Mouse (Mus musculus) ovary, postnatal 14 days (tissue): Measurements from ENCODE around the gene Mtfr2.

Source experiments
- DNase-seq: peaks from one replicate; pipeline ENCODE4 v3.0.0; 2022; ENCODE audit warnings: low spot score

Gene Mtfr2

DNA sequence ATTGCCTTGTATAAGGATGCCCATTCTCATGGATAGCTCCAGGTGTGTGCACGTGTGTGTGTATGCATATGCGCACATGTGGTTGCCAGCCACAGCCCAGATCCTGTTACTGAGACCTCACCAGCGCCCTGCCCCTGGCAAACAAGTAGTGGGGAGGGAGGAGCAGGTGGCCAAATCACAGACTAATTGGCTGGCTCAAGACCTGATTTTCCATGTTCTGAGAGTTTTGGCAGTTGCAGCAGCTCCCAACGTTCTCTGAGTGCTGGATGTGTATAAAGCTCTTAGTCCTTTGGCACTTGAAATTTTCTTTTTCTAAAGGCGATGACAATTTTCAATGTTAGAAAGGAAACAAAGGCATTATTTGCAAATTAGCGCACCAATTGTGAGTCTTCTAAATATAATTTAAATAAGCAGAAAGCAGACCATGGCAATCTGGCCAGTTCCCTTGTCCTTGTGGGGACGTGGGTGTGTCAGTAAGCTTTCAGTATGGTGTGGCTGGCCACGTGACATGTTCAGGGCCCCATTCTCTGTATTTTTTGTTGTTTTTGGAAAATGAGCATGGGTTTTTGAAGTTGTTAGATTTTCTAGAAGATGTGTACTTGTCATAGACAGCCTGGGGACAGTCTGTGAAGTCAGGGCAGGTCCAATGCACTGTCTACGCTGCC, 31.6 kb downstream of the Mtfr2 start:
- DNase-seq = no peak

DNA sequence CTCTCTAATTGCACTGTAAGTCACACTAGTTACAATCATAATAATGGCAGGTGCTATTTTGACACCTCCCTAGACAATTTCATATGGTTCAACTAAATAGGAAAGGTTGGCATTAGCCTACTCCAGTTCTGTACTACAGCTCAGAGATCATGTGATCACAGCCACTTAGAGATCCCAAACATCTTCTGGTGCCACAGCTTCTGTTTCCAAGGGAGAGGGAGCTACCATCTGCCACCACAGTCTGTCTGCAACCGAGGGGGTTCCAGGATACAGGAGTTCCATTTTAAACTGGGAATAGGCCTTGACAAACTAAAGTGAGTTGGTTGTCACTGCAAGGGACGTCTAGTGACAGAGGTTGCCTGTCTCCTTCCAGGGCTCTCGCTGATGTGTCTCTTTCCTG, 33.2 kb downstream of the Mtfr2 start:
- DNase-seq = no peak

DNA sequence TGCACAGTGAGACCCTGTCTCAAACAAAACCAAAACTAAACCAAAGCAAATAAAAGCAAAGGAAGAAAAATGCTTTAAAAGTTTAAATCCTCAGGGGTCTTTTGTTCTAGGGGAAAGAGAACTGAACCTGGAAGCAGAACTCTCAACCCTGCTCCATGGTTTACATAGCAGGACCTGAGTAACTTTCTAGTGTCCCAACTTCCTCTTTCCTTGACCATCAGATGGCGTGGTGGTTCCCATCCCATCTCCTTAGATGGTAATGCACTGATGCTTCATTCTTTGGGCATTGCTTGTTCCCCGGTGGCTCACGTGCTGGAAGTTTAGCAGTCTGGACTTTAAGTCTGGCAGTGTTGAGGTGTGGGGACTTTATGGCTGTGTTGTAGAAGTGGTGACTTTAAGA, 33.8 kb downstream of the Mtfr2 start:
- no peak for DNase-seq

DNA sequence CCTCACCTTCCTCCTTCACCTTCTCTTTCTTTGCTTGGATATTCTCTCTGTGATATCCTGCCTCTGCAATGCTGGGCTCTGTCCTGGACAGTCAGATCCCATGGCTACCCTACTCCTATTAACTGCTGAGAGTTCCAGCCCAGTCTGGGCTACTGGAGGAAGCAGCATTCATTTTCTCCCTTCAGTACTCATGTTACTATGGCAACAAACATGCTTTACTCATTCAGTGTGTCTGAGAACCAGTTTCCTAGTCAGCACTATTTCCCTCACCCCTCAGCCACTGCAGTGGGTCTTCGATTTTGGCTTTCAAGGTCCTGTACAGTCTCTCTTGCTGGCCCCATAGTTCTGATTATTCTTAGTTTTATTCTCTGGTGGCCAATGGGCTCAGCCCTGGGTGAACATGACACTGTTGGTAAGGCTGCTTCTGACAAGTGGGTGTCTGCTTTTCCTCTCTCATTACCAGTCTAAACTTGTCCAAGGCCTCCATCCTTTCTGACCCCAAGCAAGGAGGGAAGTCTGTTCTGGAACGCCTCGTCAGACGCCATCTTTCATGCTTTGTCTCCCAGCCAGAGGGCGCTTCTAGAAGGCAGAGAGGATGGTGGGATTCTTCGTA, 35.3 kb downstream of the Mtfr2 start:
- no peak for DNase-seq

DNA sequence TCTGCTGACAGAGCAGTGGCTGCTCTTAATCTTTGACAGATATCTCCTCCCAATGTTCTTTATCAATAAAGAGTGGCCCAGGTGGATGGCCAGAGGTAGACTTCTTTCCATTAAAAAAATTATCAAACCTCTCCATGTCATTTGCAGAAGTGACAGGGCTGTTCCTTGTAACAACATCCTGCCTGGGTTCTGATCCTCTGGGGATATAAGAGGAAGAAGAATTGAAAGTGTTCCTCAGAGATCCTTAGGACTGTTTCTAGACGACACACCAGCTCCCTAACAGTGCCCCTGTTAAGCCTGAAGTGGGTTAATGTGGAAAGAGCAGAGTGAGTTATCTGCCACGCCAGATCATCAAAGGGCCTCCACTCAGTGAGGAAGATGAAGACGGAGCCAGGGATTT, 43.0 kb downstream of the Mtfr2 start:
- no peak for DNase-seq

DNA sequence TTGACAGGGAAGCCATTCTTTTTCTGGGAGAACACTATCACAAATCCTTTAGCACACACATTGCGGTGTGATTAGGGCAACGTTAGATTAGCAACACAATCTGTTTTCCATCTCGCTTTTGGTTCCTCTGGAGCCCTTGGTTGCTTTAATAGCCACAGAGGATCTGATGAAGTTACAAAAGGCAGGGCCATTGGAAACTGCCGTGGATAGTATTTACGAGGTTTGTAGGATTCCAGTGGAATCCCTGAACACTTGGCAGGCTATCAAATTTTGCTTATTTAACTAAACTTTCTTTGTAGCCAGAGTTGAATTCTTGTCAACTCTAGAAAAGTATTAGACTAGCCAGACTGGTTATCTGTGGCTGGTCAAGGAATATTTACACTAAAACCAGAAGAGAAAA, 47.2 kb downstream of the Mtfr2 start:
- no peak for DNase-seq

DNA sequence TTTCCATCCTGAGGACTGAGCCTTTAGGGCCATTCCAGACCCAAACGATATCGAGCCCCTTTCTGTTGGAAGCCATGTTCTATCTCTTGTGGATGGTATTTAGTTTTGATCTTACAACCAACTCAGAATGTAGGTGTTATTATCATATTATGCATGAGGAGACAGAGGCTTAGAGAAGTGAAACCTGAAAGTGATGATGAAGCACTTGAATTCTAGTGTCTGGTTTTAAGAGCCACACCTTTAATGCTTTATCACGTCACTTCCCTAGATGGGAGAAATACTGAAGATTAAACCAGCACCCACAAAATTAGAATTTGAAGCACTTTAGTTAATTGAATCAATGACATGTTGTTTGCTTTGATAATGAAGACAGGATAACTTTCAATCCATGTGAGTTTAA, 48.2 kb downstream of the Mtfr2 start:
- no peak for DNase-seq

DNA sequence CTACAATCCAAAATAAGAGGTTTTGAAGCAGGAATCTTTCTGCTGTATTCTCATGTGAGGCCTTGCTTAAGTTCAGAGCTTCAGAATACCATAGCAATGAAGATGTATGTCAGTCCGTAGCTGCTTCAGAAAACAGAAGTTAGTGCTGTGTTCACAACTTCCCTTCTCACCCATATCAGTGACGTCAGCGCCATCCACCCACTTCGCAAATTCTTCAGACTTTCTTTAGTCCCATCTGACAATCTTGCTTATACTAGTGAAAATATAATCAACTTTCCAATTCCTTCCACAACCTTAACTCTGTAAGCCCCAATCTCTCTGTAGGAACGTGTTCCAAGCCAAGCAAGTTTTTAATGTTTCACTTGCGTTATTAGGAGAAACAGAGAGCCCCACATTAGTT, 50.7 kb downstream of the Mtfr2 start:
- DNase-seq = no peak

DNA sequence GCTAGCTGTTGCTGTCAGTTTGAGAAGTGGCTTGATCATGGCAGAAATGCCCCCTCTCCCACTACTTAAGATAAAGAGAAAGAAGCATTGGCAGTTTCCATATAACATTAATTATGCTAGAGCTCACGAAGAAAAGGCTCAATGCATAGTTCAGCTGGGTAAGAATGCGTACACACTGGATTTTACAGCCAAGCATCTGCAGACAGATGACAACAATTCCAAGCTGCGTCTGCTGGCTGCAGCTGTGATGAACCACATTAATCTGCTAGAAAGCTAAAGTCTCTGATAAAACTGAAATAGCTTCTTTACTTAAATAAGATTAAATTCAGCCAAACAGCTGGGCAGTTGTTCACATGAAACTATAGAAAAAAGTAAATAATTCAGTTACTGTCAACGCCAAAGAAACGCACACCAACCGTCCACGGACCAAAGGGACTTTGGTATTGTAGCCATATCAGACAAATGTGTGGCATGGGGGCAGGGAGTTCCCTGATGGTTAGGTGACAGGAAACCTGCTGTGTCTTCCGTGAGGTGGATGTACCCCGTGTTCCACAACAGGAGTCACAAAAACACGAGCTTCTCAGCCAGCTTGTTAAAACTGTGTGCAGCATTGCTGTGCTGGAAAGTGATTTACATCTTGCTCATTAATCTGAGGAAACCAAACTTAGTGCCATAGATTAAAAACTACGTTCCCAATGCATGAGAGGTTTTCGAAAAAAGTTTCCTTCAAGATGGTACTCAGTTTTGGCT, 51.2 kb downstream of the Mtfr2 start:
- no peak for DNase-seq

DNA sequence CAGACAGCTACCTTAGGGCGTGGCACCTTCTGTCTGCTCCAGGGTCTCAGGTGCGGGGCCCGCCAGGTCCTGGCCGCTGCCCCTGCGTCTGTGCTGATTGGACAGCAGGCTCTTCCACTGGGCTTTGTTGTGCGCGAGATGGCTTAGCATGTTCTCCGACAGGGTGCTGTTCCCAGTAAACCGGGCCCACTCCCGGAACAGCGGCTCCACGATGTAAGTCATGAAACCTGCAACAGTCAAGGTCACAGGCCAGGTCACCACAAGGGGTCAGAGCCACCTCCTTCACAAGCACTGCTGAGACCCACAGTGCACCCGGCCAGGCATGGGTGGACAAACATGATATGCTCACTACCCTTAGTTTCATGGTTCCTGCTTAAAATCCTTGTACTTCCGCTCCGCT, 52.8 kb downstream of the Mtfr2 start:
- no peak for DNase-seq

DNA sequence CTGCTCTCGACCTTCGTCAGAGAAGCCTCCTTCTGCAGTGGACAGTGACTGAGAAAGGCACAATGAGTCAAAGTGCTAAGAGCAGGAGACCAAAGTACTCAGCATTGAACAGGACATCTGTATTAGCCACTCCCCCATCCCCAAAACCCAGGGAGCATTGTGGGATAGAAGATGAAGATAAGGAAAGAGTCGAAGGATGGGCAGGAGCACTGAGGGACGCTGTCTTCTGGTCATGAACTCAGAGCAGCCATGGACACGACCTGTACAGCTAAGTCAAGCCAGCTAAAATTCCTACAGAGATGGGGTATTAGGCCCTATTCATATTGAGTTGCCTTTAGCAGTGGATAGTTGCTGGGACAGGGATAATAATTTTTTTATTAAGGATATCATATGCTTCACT, 55.4 kb downstream of the Mtfr2 start:
- no peak for DNase-seq

DNA sequence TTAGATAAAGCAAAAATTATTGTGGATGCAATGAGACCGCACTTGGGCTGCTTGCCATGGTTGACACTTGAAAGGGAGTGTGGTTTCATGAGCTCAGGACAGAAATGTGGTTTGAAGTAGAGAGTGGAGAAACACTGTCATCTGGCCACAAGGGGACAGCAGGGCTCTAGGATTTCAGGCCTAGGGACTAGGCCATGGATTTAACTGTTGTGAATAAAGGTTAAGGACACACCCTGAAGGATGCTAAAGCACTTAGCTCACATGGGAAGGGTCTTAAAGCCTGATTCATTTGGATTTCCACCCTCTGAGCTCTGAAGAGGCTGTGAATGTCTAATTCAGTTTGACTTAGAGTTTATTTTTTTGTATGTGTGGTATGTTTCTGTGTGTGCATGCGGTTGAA, 57.9 kb downstream of the Mtfr2 start:
- peak; percentile 29 for DNase-seq

DNA sequence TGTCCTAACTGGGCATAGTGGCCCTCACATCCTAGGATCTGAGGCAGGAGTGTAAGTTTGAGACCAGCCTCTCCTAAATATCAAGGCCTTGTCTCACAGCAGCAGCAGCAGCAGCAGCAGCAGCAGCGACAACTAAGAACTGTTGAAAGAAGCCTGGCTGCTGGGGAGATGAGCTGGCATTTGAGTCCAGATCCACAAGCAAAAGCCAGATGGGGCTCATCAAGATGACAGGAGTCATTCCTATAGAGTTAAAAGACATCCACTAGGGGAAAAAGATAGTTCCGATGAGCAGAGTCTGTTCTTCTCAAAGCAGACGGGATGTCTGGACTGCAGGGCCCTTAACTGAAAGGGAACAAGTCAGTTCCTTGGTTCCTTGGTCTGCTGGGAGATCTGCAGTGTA, 60.8 kb downstream of the Mtfr2 start:
- no peak for DNase-seq

DNA sequence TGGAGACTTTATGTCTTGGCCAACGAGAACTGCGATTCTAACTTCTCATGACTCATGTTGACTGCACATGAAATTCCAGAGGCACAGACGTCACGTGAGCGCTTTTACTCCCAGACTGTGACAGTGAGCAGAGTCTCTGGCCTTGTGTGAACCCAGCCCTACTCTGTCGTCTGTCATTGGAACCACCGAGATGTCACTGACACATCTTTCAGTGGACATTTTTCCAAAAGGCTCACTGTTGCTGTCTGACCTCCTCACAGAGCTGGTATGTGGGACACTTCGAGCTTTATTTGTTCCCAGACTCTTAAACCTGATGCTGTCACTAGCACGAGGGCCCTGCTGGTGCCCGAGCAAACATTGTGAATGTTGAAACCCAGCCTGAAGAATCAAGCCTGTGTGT, 61.6 kb downstream of the Mtfr2 start:
- DNase-seq = no peak
